14 mouse cellular contexts compared by ENCODE assay signal in the genomic region with DNA sequence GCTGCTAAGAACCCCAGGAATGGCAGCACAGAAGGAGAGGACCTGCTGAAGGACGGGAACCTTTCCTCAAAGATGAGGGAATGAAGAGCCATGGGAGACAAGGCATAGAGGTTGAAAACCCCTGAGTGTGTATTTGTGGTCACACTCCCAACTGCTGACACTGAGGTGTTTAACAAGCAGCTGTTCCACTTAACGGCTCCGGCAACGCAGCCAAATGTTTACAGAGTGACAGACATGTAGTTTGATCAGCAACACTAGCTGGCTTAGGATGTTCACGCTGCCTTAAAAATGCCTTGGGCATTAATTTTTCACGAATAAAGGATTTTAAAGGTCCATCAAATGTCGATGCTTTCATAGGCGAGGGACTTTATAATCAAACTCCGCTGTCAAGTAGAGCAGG.
A peak's percentile ranks its signal among the peaks of the same experiment; 100 is the strongest.
DNase-seq lines count a peak whose midpoint lies in the region; ATAC-seq and TF ChIP-seq lines count a peak whose summit lies in the region.
"Had no signal": no experiment of that assay in that cellular context is flagged by ENCODE, and none has a peak within 500 bp of the region (broad histone marks: within the 10 kb centered on the region; RNA-seq: fewer than 3 reads in every experiment).

No protein-coding gene starts in this region.

- no peak overlapping the region for H3K4me2 ChIP-seq in forebrain, embryonic 14.5 days (ENCODE audit: low read length)
- no peak overlapping the region for H3K4me2 ChIP-seq in forebrain, embryonic 12.5 days
- H3K4me2 ChIP-seq in hindbrain, embryonic 13.5 days: no peak overlapping the region
- H3K4me2 ChIP-seq in hindbrain, embryonic 14.5 days (replicated peaks): no peak overlapping the region
- no peak overlapping the region for H3K4me2 ChIP-seq in midbrain, embryonic 16.5 days (ENCODE audit: low read length)
- H3K4me2 ChIP-seq in midbrain, embryonic 15.5 days: no peak overlapping the region
- H3K4me2 ChIP-seq in myocyte (ENCODE audit: low read depth): no peak overlapping the region
- H3K4me2 ChIP-seq: embryonic facial prominence, embryonic 15.5 days; hindbrain, embryonic 12.5 days had no signal

- WGBS in forebrain, embryonic 14.5 days: 76% methylated on average over 9 of the region's 9 CpGs
- WGBS in forebrain, embryonic 12.5 days: 85% methylated on average over 9 of the region's 9 CpGs
- 82% methylated on average over 9 of the region's 9 CpGs for WGBS in hindbrain, embryonic 13.5 days
- 78% methylated on average over 9 of the region's 9 CpGs for WGBS in hindbrain, embryonic 14.5 days
- 65% methylated on average over 9 of the region's 9 CpGs for WGBS in midbrain, embryonic 16.5 days
- WGBS in midbrain, embryonic 15.5 days: 72% methylated on average over 9 of the region's 9 CpGs

- no peak overlapping the region for H3K4me3 ChIP-seq in forebrain, embryonic 14.5 days (ENCODE audit: low read depth, low read length)
- H3K4me3 ChIP-seq in forebrain, embryonic 12.5 days (replicated peaks): no peak overlapping the region
- no peak overlapping the region for H3K4me3 ChIP-seq in hindbrain, embryonic 13.5 days
- H3K4me3 ChIP-seq in hindbrain, embryonic 14.5 days (replicated peaks; ENCODE audit: low read length): no peak overlapping the region
- H3K4me3 ChIP-seq in midbrain, embryonic 16.5 days (ENCODE audit: low read depth, low read length): no peak overlapping the region
- H3K4me3 ChIP-seq in midbrain, embryonic 15.5 days: no peak overlapping the region
- H3K4me3 ChIP-seq in myocyte: no peak overlapping the region
- H3K4me3 ChIP-seq: embryonic facial prominence, embryonic 15.5 days; erythroblast, embryonic 14.5 days; gastrocnemius, adult 2 months; hindbrain, embryonic 12.5 days had no signal

- peak overlapping the region; percentile 21; the same call in 1 of the 2 replicates for H3K9ac ChIP-seq in forebrain, embryonic 14.5 days (ENCODE audit: low read length)
- no peak overlapping the region for H3K9ac ChIP-seq in forebrain, embryonic 12.5 days
- 0 out of 2 replicates have a peak overlapping the region, but pooled peaks have one; percentile 47 for H3K9ac ChIP-seq in hindbrain, embryonic 13.5 days
- H3K9ac ChIP-seq in hindbrain, embryonic 14.5 days: no peak overlapping the region
- H3K9ac ChIP-seq in midbrain, embryonic 16.5 days (ENCODE audit: low read depth, low read length): 0 out of 2 replicates have a peak overlapping the region, but pooled peaks have one; percentile 42
- no peak overlapping the region for H3K9ac ChIP-seq in midbrain, embryonic 15.5 days
- H3K9ac ChIP-seq: embryonic facial prominence, embryonic 15.5 days; hindbrain, embryonic 12.5 days had no signal

- no peaks in the 10 kb centered on the region for H3K9me3 ChIP-seq in forebrain, embryonic 14.5 days (replicated peaks; ENCODE audit: control insufficient read depth, low read length)
- no peaks in the 10 kb centered on the region for H3K9me3 ChIP-seq in forebrain, embryonic 12.5 days
- H3K9me3 ChIP-seq in hindbrain, embryonic 13.5 days: no peaks in the 10 kb centered on the region
- H3K9me3 ChIP-seq in hindbrain, embryonic 14.5 days (ENCODE audit: control insufficient read depth, low read length): no peaks in the 10 kb centered on the region
- no peaks in the 10 kb centered on the region for H3K9me3 ChIP-seq in midbrain, embryonic 16.5 days (replicated peaks; ENCODE audit: control insufficient read depth, low read length, poor library complexity, severe bottlenecking)
- no peaks in the 10 kb centered on the region for H3K9me3 ChIP-seq in midbrain, embryonic 15.5 days
- H3K9me3 ChIP-seq: embryonic facial prominence, embryonic 15.5 days; hindbrain, embryonic 12.5 days had no signal

- no peak for DNase-seq in forebrain, embryonic 14.5 days (ENCODE audit: low spot score)
- DNase-seq in hindbrain, embryonic 14.5 days (ENCODE audit: low spot score): no peak
- DNase-seq: gastrocnemius, postnatal 25 days had no signal

- H3K27ac ChIP-seq in forebrain, embryonic 14.5 days (ENCODE audit: low read depth, low read length): no peak overlapping the region
- H3K27ac ChIP-seq in forebrain, embryonic 12.5 days: no peak overlapping the region
- H3K27ac ChIP-seq in hindbrain, embryonic 13.5 days: no peak overlapping the region
- no peak overlapping the region for H3K27ac ChIP-seq in hindbrain, embryonic 14.5 days
- no peak overlapping the region for H3K27ac ChIP-seq in midbrain, embryonic 16.5 days (ENCODE audit: low read length)
- H3K27ac ChIP-seq in midbrain, embryonic 15.5 days: no peak overlapping the region
- H3K27ac ChIP-seq: embryonic facial prominence, embryonic 15.5 days; gastrocnemius, adult 2 months; hindbrain, embryonic 12.5 days had no signal

- no peak for TF ChIP-seq POLR2A in myocyte (IDR thresholded peaks at IDR 0.05; ENCODE audit: insufficient read length, low read depth)

- no peaks in the 10 kb centered on the region for H3K27me3 ChIP-seq in forebrain, embryonic 14.5 days (replicated peaks; ENCODE audit: control insufficient read depth, insufficient read depth, low read length)
- H3K27me3 ChIP-seq in forebrain, embryonic 12.5 days: no peaks in the 10 kb centered on the region
- H3K27me3 ChIP-seq in hindbrain, embryonic 13.5 days: no peaks in the 10 kb centered on the region
- H3K27me3 ChIP-seq in hindbrain, embryonic 14.5 days (ENCODE audit: control insufficient read depth, insufficient read depth, low read length): no peaks in the 10 kb centered on the region
- H3K27me3 ChIP-seq in midbrain, embryonic 16.5 days (ENCODE audit: control insufficient read depth, insufficient read depth, low read depth, low read length): no peaks in the 10 kb centered on the region
- H3K27me3 ChIP-seq in midbrain, embryonic 15.5 days (replicated peaks): no peaks in the 10 kb centered on the region
- H3K27me3 ChIP-seq in myocyte (ENCODE audit: control insufficient read depth, insufficient read depth, insufficient read length): no peaks in the 10 kb centered on the region
- H3K27me3 ChIP-seq: CH12.LX; embryonic facial prominence, embryonic 15.5 days; hindbrain, embryonic 12.5 days; Patski had no signal

- H3K36me3 ChIP-seq in forebrain, embryonic 14.5 days (ENCODE audit: control insufficient read depth, insufficient read depth, low read length): peaks cover 5% of the 10 kb centered on the region; the same call in 1 of the 2 replicates
- H3K36me3 ChIP-seq in forebrain, embryonic 12.5 days (replicated peaks): no peaks in the 10 kb centered on the region; the same call in 1 of the 2 replicates
- peaks cover 10% of the 10 kb centered on the region for H3K36me3 ChIP-seq in hindbrain, embryonic 13.5 days
- H3K36me3 ChIP-seq in hindbrain, embryonic 14.5 days (replicated peaks; ENCODE audit: control insufficient read depth, insufficient read depth): no peaks in the 10 kb centered on the region
- no peaks in the 10 kb centered on the region for H3K36me3 ChIP-seq in midbrain, embryonic 16.5 days (ENCODE audit: control insufficient read depth, insufficient read depth, low read length)
- no peaks in the 10 kb centered on the region for H3K36me3 ChIP-seq in midbrain, embryonic 15.5 days (replicated peaks)
- H3K36me3 ChIP-seq in myocyte (ENCODE audit: control insufficient read depth, insufficient read depth): peaks cover 29% of the 10 kb centered on the region

- peaks cover 17% of the 10 kb centered on the region for H3K4me1 ChIP-seq in forebrain, embryonic 14.5 days (ENCODE audit: control insufficient read depth, insufficient read depth, low read length)
- peaks cover 41% of the 10 kb centered on the region for H3K4me1 ChIP-seq in forebrain, embryonic 12.5 days
- peaks cover 48% of the 10 kb centered on the region for H3K4me1 ChIP-seq in hindbrain, embryonic 13.5 days (replicated peaks)
- peaks cover 31% of the 10 kb centered on the region for H3K4me1 ChIP-seq in hindbrain, embryonic 14.5 days (replicated peaks; ENCODE audit: control insufficient read depth, insufficient read depth, low read length)
- peaks cover 30% of the 10 kb centered on the region for H3K4me1 ChIP-seq in midbrain, embryonic 16.5 days (ENCODE audit: control insufficient read depth, insufficient read depth, low read length)
- peaks cover 46% of the 10 kb centered on the region for H3K4me1 ChIP-seq in midbrain, embryonic 15.5 days

- no peak overlapping the region for H3ac ChIP-seq in myocyte (ENCODE audit: control insufficient read depth, insufficient read length)

- peaks cover 63% of the 10 kb centered on the region for H3K79me2 ChIP-seq in myocyte (ENCODE audit: control insufficient read depth, insufficient read depth)

- ATAC-seq in forebrain, embryonic 14.5 days: no peak
- ATAC-seq in forebrain, embryonic 12.5 days (ENCODE audit: low FRiP score): no peak
- no peak for ATAC-seq in hindbrain, embryonic 13.5 days (ENCODE audit: low FRiP score)
- ATAC-seq in hindbrain, embryonic 14.5 days (ENCODE audit: low FRiP score): no peak
- ATAC-seq in midbrain, embryonic 16.5 days: no peak
- no peak for ATAC-seq in midbrain, embryonic 15.5 days (replicated peaks)

TF ChIP-seq in myocyte, 11 proteins besides CTCF, POLR2A, EP300 and RAD21:
- TF ChIP-seq USF1 (IDR thresholded peaks at IDR 0.05; ENCODE audit: low read depth) (no peak), MYOG (IDR thresholded peaks at IDR 0.05; ENCODE audit: control insufficient read depth in 1 of 3, insufficient read depth in 1 of 3, insufficient read length in 2 of 3, low read depth in 2 of 3) (peak in 2 of 3 experiments; percentile 23 to 61), TCF12 (IDR thresholded peaks at IDR 0.05; ENCODE audit: insufficient read depth, poor library complexity, severe bottlenecking) (no peak), MYOD1 (IDR thresholded peaks at IDR 0.05; ENCODE audit: control insufficient read depth in 1 of 3, insufficient read length in 2 of 3, low read depth in 2 of 3) (peak in 1 of 3 experiments; percentile 72)

Comparison
In these comparisons a context has a peak if more than half of its experiments do, and no peak if none do; other contexts are left out.
1. H3K9ac ChIP-seq: peak in forebrain, embryonic 14.5 days (single experiment), hindbrain, embryonic 13.5 days (single experiment) and midbrain, embryonic 16.5 days (single experiment); none in forebrain, embryonic 12.5 days (single experiment), hindbrain, embryonic 14.5 days (single experiment) and midbrain, embryonic 15.5 days (single experiment).